Mouse (Mus musculus) hindbrain, embryonic 15.5 days (tissue): Measurements from ENCODE around the gene Ccdc57. TPM values are rescaled to one million over a fixed set of nuclear protein-coding genes. Genes with fewer than 3 reads are reported as not detected.
"Not testable (repeated sequence)": the region's sequence is repeated elsewhere in the genome, so short reads cannot be mapped to it uniquely, and the experiment has no call there.

ENCODE experiments used
- ATAC-seq: fragments of 200-750 bp; cut with Nextera tagmentation; 2 replicates; pipeline ENCODE4 v1.8.0; 2017; ENCODE audit warnings: low read depth, moderate number of reproducible peaks, moderate TSS enrichment; ENCODE audit not compliant: low FRiP score
- H3K27ac ChIP-seq: fragments of 300-500 bp; sonication (generic); replicated peaks from 2 replicates; pipeline ENCODE4 v1.5.1; 2015; ENCODE audit warnings: mild to moderate bottlenecking, inconsistent platforms
- H3K27me3 ChIP-seq: fragments of 300-500 bp; sonication (generic); 2 replicates; pipeline ENCODE4 v1.6.1; 2015; ENCODE audit warnings: control low read depth, inconsistent platforms
- H3K36me3 ChIP-seq: fragments of 300-500 bp; sonication (generic); 2 replicates; pipeline ENCODE4 v1.6.1; 2015; ENCODE audit warnings: control low read depth, inconsistent platforms
- H3K4me1 ChIP-seq: fragments of 300-500 bp; sonication (generic); replicated peaks from 2 replicates; pipeline ENCODE4 v1.6.1; 2015; ENCODE audit warnings: control low read depth, inconsistent platforms
- H3K4me2 ChIP-seq: fragments of 300-500 bp; sonication (generic); 2 replicates; pipeline ENCODE4 v1.6.1; 2015; ENCODE audit warnings: moderate library complexity, mild to moderate bottlenecking, inconsistent platforms
- H3K4me3 ChIP-seq: fragments of 300-500 bp; sonication (generic); 2 replicates; pipeline ENCODE4 v1.5.1; 2015; ENCODE audit warnings: mild to moderate bottlenecking, inconsistent platforms
- H3K9ac ChIP-seq: fragments of 300-500 bp; sonication (generic); 2 replicates; pipeline ENCODE4 v1.6.1; 2015; ENCODE audit warnings: inconsistent platforms
- H3K9me3 ChIP-seq: fragments of 300-500 bp; sonication (generic); 2 replicates; pipeline ENCODE4 v1.6.1; 2016; ENCODE audit warnings: control low read depth, inconsistent platforms
- WGBS: fragments of 180-500 bp; shearing (Covaris S2); methylation state at CpG from one replicate; pipeline ENCODE4 v1.1.7; 2015; 5-methylcytosine and 5-hydroxymethylcytosine counted together
- polyA plus RNA-seq: library from polyadenylated mRNA; unstranded; fragments of >200 nt; fragmentation: Nextera tagmentation; extraction: Ambion mirVana; gene quantifications from 2 replicates; pipeline ENCODE4 v1.2.1, GENCODE M21; 2015

Ccdc57 gene
- polyA plus RNA-seq, 1 experiment from 2014 or later = 6.1 TPM

GRCm38 (mm10) chr11:120800061-120800904 is 132.4 kb downstream of the Ccdc57 start:
- ATAC-seq = 0 out of 2 replicates have a peak, but pooled peaks have one; percentile 59
- Histone ChIP-seq H3K4me1 (peaks cover 16% of the 10 kb centered on the region), H3K27me3 (no peaks in the 10 kb centered on the region), H3K9me3 (no peaks in the 10 kb centered on the region), H3K9ac (no peak overlapping the region), H3K27ac (no peak overlapping the region; the same call in 1 of the 2 replicates), H3K36me3 (peaks cover under 1% of the 10 kb centered on the region; the same call in 1 of the 2 replicates), H3K4me2 (no peak overlapping the region), H3K4me3 (no peak overlapping the region)
- WGBS = 12% methylated on average over 10 of the region's 10 CpGs

- H3K27ac ChIP-seq = no peak overlapping the region
- no peaks in the 10 kb centered on the region for H3K9me3 ChIP-seq
- H3K4me3 ChIP-seq = no peak overlapping the region
- ATAC-seq = no peak
- H3K9ac ChIP-seq = no peak overlapping the region
- no peak overlapping the region for H3K4me2 ChIP-seq
- no peaks in the 10 kb centered on the region for H3K36me3 ChIP-seq
- H3K27me3 ChIP-seq = no peaks in the 10 kb centered on the region
- 82% methylated on average over 5 of the region's 6 CpGs for WGBS
- peaks cover 25% of the 10 kb centered on the region for H3K4me1 ChIP-seq
Measured at GRCm38 (mm10) chr11:120799316-120799890, 133.3 kb downstream of the Ccdc57 start.

GRCm38 (mm10) chr11:120798244-120798643 is 134.4 kb downstream of the Ccdc57 start:
- no peak overlapping the region for H3K9ac ChIP-seq
- no peak overlapping the region for H3K4me2 ChIP-seq
- no peak for ATAC-seq
- H3K36me3 ChIP-seq = no peaks in the 10 kb centered on the region
- 88% methylated on average over 3 of the region's 3 CpGs for WGBS
- H3K4me1 ChIP-seq = peaks cover 27% of the 10 kb centered on the region
- no peaks in the 10 kb centered on the region for H3K27me3 ChIP-seq
- H3K4me3 ChIP-seq = no peak overlapping the region
- no peak overlapping the region for H3K27ac ChIP-seq
- no peaks in the 10 kb centered on the region for H3K9me3 ChIP-seq

GRCm38 (mm10) chr11:120796614-120796946 is 136.1 kb downstream of the Ccdc57 start:
- Histone ChIP-seq H3K27ac (peak overlapping the region; percentile 84), H3K27me3 (no peaks in the 10 kb centered on the region), H3K36me3 (peaks cover 11% of the 10 kb centered on the region), H3K4me2 (peak overlapping the region; percentile 98), H3K9ac (peak overlapping the region; percentile 37; the same call in 1 of the 2 replicates), H3K4me1 (peaks cover 27% of the 10 kb centered on the region), H3K9me3 (no peaks in the 10 kb centered on the region), H3K4me3 (peak overlapping the region; percentile 98)
- ATAC-seq = peak; percentile 35; the same call in 1 of the 2 replicates
- 24% methylated on average over 8 of the region's 8 CpGs for WGBS

GRCm38 (mm10) chr11:120795756-120796613 is 136.7 kb downstream of the Ccdc57 start, which contains the start of gene Dus1l:
Gene Dus1l (minus strand): TSS chr11:120796403.
- Histone ChIP-seq H3K9ac (peak within 1 kb of the TSS; percentile 97), H3K4me3 (peak within 1 kb of the TSS; percentile 98), H3K9me3 (no peaks in the 10 kb centered on the region), H3K27ac (peak within 1 kb of the TSS; percentile 84), H3K4me2 (peak within 1 kb of the TSS; percentile 98), H3K36me3 (peaks cover 16% of the 10 kb centered on the region), H3K27me3 (no peaks in the 10 kb centered on the region), H3K4me1 (peaks cover 27% of the 10 kb centered on the region)
- WGBS = 3% methylated on average over 59 of the region's 59 CpGs
- ATAC-seq = peak; percentile 87

- Histone ChIP-seq H3K9me3 (no peaks in the 10 kb centered on the region), H3K36me3 (peaks cover 44% of the 10 kb centered on the region), H3K4me1 (peaks cover 24% of the 10 kb centered on the region), H3K27ac (no peak overlapping the region), H3K4me2 (no peak overlapping the region), H3K4me3 (no peak overlapping the region), H3K9ac (no peak overlapping the region), H3K27me3 (no peaks in the 10 kb centered on the region)
- WGBS = 94% methylated on average over 9 of the region's 9 CpGs
- no peak for ATAC-seq
Measured at GRCm38 (mm10) chr11:120792652-120793051, 140.0 kb downstream of the Ccdc57 start.

GRCm38 (mm10) chr11:120789810-120790209 is 142.9 kb downstream of the Ccdc57 start:
- H3K27me3 ChIP-seq = no peaks in the 10 kb centered on the region
- H3K27ac ChIP-seq = no peak overlapping the region
- H3K36me3 ChIP-seq = peaks cover 60% of the 10 kb centered on the region
- H3K9me3 ChIP-seq = no peaks in the 10 kb centered on the region
- no peak for ATAC-seq
- H3K4me2 ChIP-seq = no peak overlapping the region
- no peak overlapping the region for H3K9ac ChIP-seq
- H3K4me1 ChIP-seq = peaks cover 20% of the 10 kb centered on the region
- 93% methylated on average over 3 of the region's 3 CpGs for WGBS
- no peak overlapping the region for H3K4me3 ChIP-seq

GRCm38 (mm10) chr11:120789355-120789754 is 143.3 kb downstream of the Ccdc57 start:
- Histone ChIP-seq H3K4me2 (no peak overlapping the region), H3K9me3 (no peaks in the 10 kb centered on the region), H3K9ac (no peak overlapping the region), H3K27me3 (no peaks in the 10 kb centered on the region), H3K4me3 (no peak overlapping the region), H3K27ac (no peak overlapping the region), H3K4me1 (peaks cover 18% of the 10 kb centered on the region), H3K36me3 (peaks cover 60% of the 10 kb centered on the region)
- WGBS = 86% methylated on average over 4 of the region's 4 CpGs
- no peak for ATAC-seq

GRCm38 (mm10) chr11:120788460-120788859 is 144.2 kb downstream of the Ccdc57 start:
- WGBS = 91% methylated on average over 10 of the region's 10 CpGs
- peaks cover 60% of the 10 kb centered on the region for H3K36me3 ChIP-seq

GRCm38 (mm10) chr11:120785145-120785544 is 147.5 kb downstream of the Ccdc57 start:
- Histone ChIP-seq H3K4me1 (peaks cover 31% of the 10 kb centered on the region), H3K36me3 (peaks cover 41% of the 10 kb centered on the region), H3K27ac (no peak overlapping the region), H3K9ac (peak overlapping the region; percentile 99), H3K4me3 (peak overlapping the region; percentile 98), H3K9me3 (no peaks in the 10 kb centered on the region), H3K27me3 (no peaks in the 10 kb centered on the region), H3K4me2 (peak overlapping the region; percentile 87)
- WGBS = 36% methylated on average over 9 of the region's 9 CpGs
- no peak for ATAC-seq

More at GRCm38 (mm10) chr11:120788460-120788859, 144.2 kb downstream of the Ccdc57 start:
- not testable (repeated sequence) for H3K4me3 ChIP-seq, H3K27ac ChIP-seq, H3K4me2 ChIP-seq, H3K27me3 ChIP-seq, H3K9me3 ChIP-seq, H3K9ac ChIP-seq, ATAC-seq
- peaks cover 16% of the 10 kb centered on the region for H3K4me1 ChIP-seq

- 0% methylated on average over 103 of the region's 107 CpGs for WGBS
- peak within 1 kb of the TSS; percentile 99 for H3K9ac ChIP-seq
- H3K4me2 ChIP-seq = peak within 1 kb of the TSS; percentile 87
- ATAC-seq = peak; percentile 88
- H3K36me3 ChIP-seq = peaks cover 39% of the 10 kb centered on the region
- H3K4me1 ChIP-seq = peaks cover 31% of the 10 kb centered on the region
- no peaks in the 10 kb centered on the region for H3K9me3 ChIP-seq
- peak within 1 kb of the TSS; percentile 98 for H3K4me3 ChIP-seq
- no peaks in the 10 kb centered on the region for H3K27me3 ChIP-seq
- peak within 1 kb of the TSS; percentile 89 for H3K27ac ChIP-seq
Measured at GRCm38 (mm10) chr11:120784064-120784791, 148.4 kb downstream of the Ccdc57 start, which contains the start of the genes Rfng and Gps1. Gene Rfng (minus strand): TSS chr11:120784207. Gene Gps1 (plus strand): TSS chr11:120784272.
